Mouse (Mus musculus) liver, postnatal 0 days (tissue): ENCODE data around the gene Fem1b.

ENCODE experiments used
- CTCF ChIP-seq: sonication (generic); IDR thresholded peaks from 2 replicates; pipeline ENCODE4 v1.5.1; 2016; ENCODE audit warnings: antibody characterized with exemption, low read depth
- EP300 ChIP-seq: IDR thresholded peaks from 2 replicates; pipeline ENCODE4 v1.6.1; 2016; ENCODE audit warnings: antibody characterized with exemption, low read depth, mild to moderate bottlenecking

DNA sequence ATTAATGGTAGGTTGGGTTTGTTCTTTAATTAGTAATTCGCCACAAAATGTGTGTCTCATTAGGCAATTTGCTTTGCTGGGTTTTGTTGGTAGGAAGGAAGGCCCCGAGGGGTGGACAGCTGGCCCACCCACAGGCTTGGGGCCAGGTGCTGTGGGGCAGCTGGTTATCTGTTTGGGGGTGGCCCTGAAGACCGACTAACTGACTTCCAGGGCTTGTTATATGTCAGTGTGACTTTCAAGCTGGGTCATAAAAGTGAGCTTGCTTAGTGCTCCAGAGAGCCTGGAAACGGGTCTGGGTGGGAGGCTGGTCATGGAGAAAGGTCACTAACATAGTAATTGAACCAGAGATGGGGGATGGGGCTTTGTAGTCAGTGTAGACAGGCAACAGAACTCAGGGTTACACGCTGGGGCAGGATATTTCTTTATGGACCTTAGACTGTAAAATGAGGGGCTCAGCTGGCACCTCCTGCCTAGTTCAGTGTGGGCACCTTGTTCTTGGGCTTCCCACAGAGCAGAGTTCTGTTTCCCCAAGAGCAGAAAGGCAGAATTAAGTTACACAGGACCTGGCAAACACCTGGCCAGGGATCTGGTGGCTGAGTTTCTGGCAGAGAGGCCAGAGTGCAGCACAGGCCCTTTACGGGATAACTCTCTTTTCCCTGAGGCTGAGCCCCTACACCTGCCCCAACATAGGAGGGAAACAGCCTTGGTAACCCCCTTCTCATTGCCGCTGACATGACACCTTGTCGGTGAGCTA lies 46.7 kb upstream of the Fem1b start:
- no peak for TF ChIP-seq CTCF
- TF ChIP-seq EP300: no peak
